Mouse (Mus musculus) embryonic fibroblast, embryonic 13.5 days (primary cell): Measurements from ENCODE around the gene Vmn1r130. TPM values are rescaled to one million over a fixed set of nuclear protein-coding genes. Genes with fewer than 3 reads are reported as not detected.
"Not testable (repeated sequence)": the region's sequence is repeated elsewhere in the genome, so short reads cannot be mapped to it uniquely, and the experiment has no call there.

Source experiments
- H3K27ac ChIP-seq: 2 replicates; pipeline ENCODE4 v1.5.1; 2012; ENCODE audit warnings: low read length, control low read depth, inconsistent platforms; ENCODE audit not compliant: insufficient read depth
- H3K4me1 ChIP-seq: 2 replicates; pipeline ENCODE4 v1.6.1; 2011; ENCODE audit warnings: low read length; ENCODE audit not compliant: control insufficient read depth, insufficient read depth
- H3K4me3 ChIP-seq: 2 replicates; pipeline ENCODE4 v1.5.1; 2011; ENCODE audit warnings: mild to moderate bottlenecking, control low read depth, low read length; ENCODE audit not compliant: insufficient read depth
- polyA plus RNA-seq: library from polyadenylated mRNA; stranded (reverse); fragments of >200 nt; gene quantifications from 2 replicates; pipeline ENCODE4 v1.2.4, GENCODE M21; 2011; ENCODE audit warnings: low read depth; ENCODE audit not compliant: missing spikeins, insufficient read length

Vmn1r130 gene
- polyA plus RNA-seq, result not detected in 2 replicates

GRCm38 (mm10) chr7:21511480-21511879, at the start of gene Vmn1r130:
Gene Vmn1r130, plus strand, starts transcription at chr7:21511780.
- H3K4me1 ChIP-seq, H3K4me3 ChIP-seq, H3K27ac ChIP-seq: not testable (repeated sequence)

- not testable (repeated sequence) for H3K27ac ChIP-seq, H3K4me3 ChIP-seq, H3K4me1 ChIP-seq
Measured at GRCm38 (mm10) chr7:21545990-21546389, 34.4 kb downstream of the Vmn1r130 start, which contains the start of gene Vmn1r131. Gene Vmn1r131, minus strand, starts transcription at chr7:21546090.

Other genes starting within 250 kb of the Vmn1r130 start
- gene Vmn1r125, start 239.6 kb upstream of the Vmn1r130 start, polyA plus RNA-seq, result not detected in 2 replicates
- not detected in 2 replicates for gene Vmn1r126, start 210.3 kb upstream of the Vmn1r130 start, polyA plus RNA-seq
- not detected in 2 replicates for gene Vmn1r127, start 191.9 kb upstream of the Vmn1r130 start, polyA plus RNA-seq
- gene Vmn1r128, start 162.4 kb upstream of the Vmn1r130 start, polyA plus RNA-seq, result not detected in 2 replicates
- gene Vmn1r129, start 150.5 kb upstream of the Vmn1r130 start, polyA plus RNA-seq, result not detected in 2 replicates
- not detected in 2 replicates for gene Gm6882, start 79.0 kb upstream of the Vmn1r130 start, polyA plus RNA-seq
- gene Vmn1r131, start 34.3 kb downstream of the Vmn1r130 start, polyA plus RNA-seq, result not detected in 2 replicates
- not detected in 2 replicates for gene Vmn1r132, start 102.3 kb downstream of the Vmn1r130 start, polyA plus RNA-seq
- gene Gm4175, start 249.7 kb downstream of the Vmn1r130 start, polyA plus RNA-seq, result not detected in 2 replicates